ENCODE assay signal across 10 mouse cellular contexts in the genomic region with DNA sequence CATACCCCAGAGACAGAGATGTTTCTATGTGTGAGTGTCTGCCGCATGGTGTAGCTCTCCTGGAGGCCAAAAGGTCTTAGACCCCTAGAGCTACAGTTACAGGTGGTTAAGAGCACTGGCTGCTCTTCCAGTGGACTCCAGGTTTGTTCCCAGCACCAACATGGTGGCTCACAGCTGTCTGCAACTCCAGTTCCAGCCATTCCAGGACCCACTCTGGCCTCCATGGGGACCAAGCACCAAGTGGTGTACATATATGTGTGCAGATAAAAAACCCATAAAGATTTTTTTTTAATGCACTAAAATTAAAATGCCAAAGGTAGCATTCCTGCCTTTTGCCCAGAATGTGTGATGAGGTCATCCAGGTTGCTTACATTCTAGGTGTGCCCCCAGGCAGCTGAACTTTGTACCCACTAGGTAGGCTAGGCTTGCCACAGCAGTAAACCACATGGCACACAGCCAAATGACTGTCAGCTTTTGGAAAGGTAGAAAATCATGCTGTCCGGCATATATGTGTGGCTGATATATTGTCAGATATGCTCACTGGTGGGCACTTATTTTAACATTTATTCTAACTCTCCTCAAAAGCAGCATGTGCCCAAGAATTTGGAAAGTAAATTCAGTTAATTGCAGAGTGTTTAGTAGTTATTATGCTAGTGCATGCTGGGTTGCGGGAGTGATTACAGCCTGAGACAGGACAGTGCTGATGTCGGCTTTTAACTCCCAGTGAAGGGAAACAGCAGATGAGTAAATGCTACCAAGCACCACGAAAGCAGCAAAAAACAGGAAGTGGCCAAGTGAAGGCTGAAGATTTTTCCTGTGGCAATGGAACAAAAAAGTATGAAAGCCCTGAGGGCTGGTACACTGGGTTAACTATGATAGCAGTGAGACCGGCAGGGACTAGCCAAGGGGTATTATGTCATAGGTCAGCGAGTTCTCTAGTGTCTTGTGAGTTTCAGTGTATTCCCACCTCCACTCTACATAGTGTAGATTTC. TPM values are rescaled to one million over a fixed set of nuclear protein-coding genes. Genes with fewer than 3 reads are reported as not detected.
DNase-seq lines count a peak whose midpoint lies in the region; ATAC-seq lines count a peak whose summit lies in the region.
"Had no signal": no experiment of that assay in that cellular context is flagged by ENCODE, and none has a peak within 500 bp of the region (broad histone marks: within the 10 kb centered on the region; RNA-seq: fewer than 3 reads in every experiment).

No protein-coding gene starts in this region.

- H3K4me1 ChIP-seq in intestine, embryonic 16.5 days (ENCODE audit: control insufficient read depth, insufficient read depth, low read length): 0 out of 2 replicates have a peak, but pooled peaks cover 5% of the 10 kb centered on the region
- peaks cover 8% of the 10 kb centered on the region; the same call in 1 of the 2 replicates for H3K4me1 ChIP-seq in liver, embryonic 12.5 days

- H3K4me2 ChIP-seq in intestine, embryonic 16.5 days (ENCODE audit: low read depth, low read length): 0 out of 2 replicates have a peak overlapping the region, but pooled peaks have one; percentile 12
- H3K4me2 ChIP-seq in liver, embryonic 12.5 days: no peak overlapping the region

- ATAC-seq in intestine, embryonic 16.5 days: peak; percentile 93
- ATAC-seq in liver, embryonic 12.5 days: peak; percentile 30; the same call in 1 of the 2 replicates

- H3K27ac ChIP-seq in intestine, embryonic 16.5 days (ENCODE audit: low read length): peak overlapping the region; percentile 70
- no peak overlapping the region for H3K27ac ChIP-seq in liver, embryonic 12.5 days

- 66% methylated on average over 7 of the region's 7 CpGs for WGBS in intestine, embryonic 16.5 days
- WGBS in liver, embryonic 12.5 days (ENCODE audit: insufficient replicate concordance): 65% methylated on average over 7 of the region's 7 CpGs

- DNase-seq in 3T3-L1 (ENCODE audit: low read depth, low spot score): peak; percentile 54
- peak; percentile 77 for DNase-seq in CD4-positive helper T cell, adult 2 months (ENCODE audit: low read depth, low spot score)
- no peak for DNase-seq in embryo, embryonic 10 days (ENCODE audit: low spot score)
- DNase-seq in adrenal gland, postnatal 14 days: no peak
- no peak for DNase-seq in frontal cortex, postnatal 14 days (ENCODE audit: low spot score in 2 of 2)
- DNase-seq in adrenal gland, adult 8-10 months: no peak
- DNase-seq: gastrocnemius, postnatal 36 days; lung, adult 18-20 months had no signal

- no peak overlapping the region for H3K4me3 ChIP-seq in intestine, embryonic 16.5 days (ENCODE audit: low read length)
- H3K4me3 ChIP-seq in liver, embryonic 12.5 days: no peak overlapping the region

- no peaks in the 10 kb centered on the region for H3K9me3 ChIP-seq in intestine, embryonic 16.5 days (ENCODE audit: control insufficient read depth, low read length)
- no peaks in the 10 kb centered on the region for H3K9me3 ChIP-seq in liver, embryonic 12.5 days (replicated peaks)

- H3K27me3 ChIP-seq in intestine, embryonic 16.5 days (replicated peaks; ENCODE audit: control insufficient read depth, insufficient read depth, low read length): no peaks in the 10 kb centered on the region
- H3K27me3 ChIP-seq in liver, embryonic 12.5 days (replicated peaks): no peaks in the 10 kb centered on the region

- no peak overlapping the region for H3K9ac ChIP-seq in intestine, embryonic 16.5 days (ENCODE audit: low read depth, low read length)
- H3K9ac ChIP-seq in liver, embryonic 12.5 days: no peak overlapping the region

- peaks cover 11% of the 10 kb centered on the region; the same call in 1 of the 2 replicates for H3K36me3 ChIP-seq in intestine, embryonic 16.5 days (ENCODE audit: control insufficient read depth, insufficient read depth, low read length)
- peaks cover 55% of the 10 kb centered on the region for H3K36me3 ChIP-seq in liver, embryonic 12.5 days

RNA-seq across cellular contexts. Expression of gene Sdcbp2, which starts 9.2 kb away (rescaled TPM):
- polyA plus RNA-seq in intestine, embryonic 16.5 days (2015; fragmentation: Nextera tagmentation; extraction: Ambion mirVana): 23.2 and 24.3 TPM in 2 replicates
- polyA plus RNA-seq in liver, embryonic 12.5 days (2016; fragmentation: Nextera tagmentation; extraction: Ambion mirVana): 0.16 and 0.45 TPM in 2 replicates
- 2.1 and 3.0 TPM in 2 replicates for total RNA-seq in adrenal gland, postnatal 14 days (2021)
- 1 to 10 TPM; 1.1 to 1.8 (median 1.3) TPM for total RNA-seq in adrenal gland, adult 8-10 months (2022)

RNA-seq across cellular contexts. Expression of gene Fkbp1a, which starts 20.9 kb away (rescaled TPM):
- polyA plus RNA-seq in intestine, embryonic 16.5 days (2015; fragmentation: Nextera tagmentation; extraction: Ambion mirVana): 537 and 561 TPM in 2 replicates
- 233 and 244 TPM in 2 replicates for polyA plus RNA-seq in liver, embryonic 12.5 days (2016; fragmentation: Nextera tagmentation; extraction: Ambion mirVana)
- total RNA-seq in adrenal gland, postnatal 14 days (2021): 262 and 266 TPM in 2 replicates
- total RNA-seq in adrenal gland, adult 8-10 months (2022): 100 to 1,000 TPM; 231 to 315 (median 255) TPM

Comparison
In these comparisons a context has a peak if more than half of its experiments do, and no peak if none do; other contexts are left out.
1. DNase-seq: peak in 3T3-L1 (single experiment) and CD4-positive helper T cell, adult 2 months (single experiment); none in embryo, embryonic 10 days (single experiment), adrenal gland, postnatal 14 days (single experiment), frontal cortex, postnatal 14 days (0 of 2) and adrenal gland, adult 8-10 months (single experiment).